Mouse (Mus musculus): ENCODE measurements around the gene Ten1. TPM values are rescaled to one million over a fixed set of nuclear protein-coding genes. Genes with fewer than 3 reads are reported as not detected.

The Ten1 gene
- polyA plus RNA-seq, 1 experiment = 57.1 TPM

- DNase-seq (ENCODE audit: low spot score) = no peak
These were observed 1.6 kb upstream of the Ten1 start for GRCm38 (mm10) chr11:116196866-116197583.

- no peak for DNase-seq (ENCODE audit: low spot score)
These were observed 1.1 kb upstream of the Ten1 start for GRCm38 (mm10) chr11:116197584-116197906.

- DNase-seq (ENCODE audit: low spot score) = no peak
These were observed 523 bp upstream of the Ten1 start for GRCm38 (mm10) chr11:116198132-116198531.

- no peak for DNase-seq (ENCODE audit: low spot score)
These were observed 2.5 kb downstream of the Ten1 start for GRCm38 (mm10) chr11:116201151-116201550.

- no peak for DNase-seq (ENCODE audit: low spot score)
These were observed 4.5 kb downstream of the Ten1 start for GRCm38 (mm10) chr11:116203150-116203549.

GRCm38 (mm10) chr11:116206678-116207077 is 8.0 kb downstream of the Ten1 start:
- no peak for DNase-seq (ENCODE audit: low spot score)

GRCm38 (mm10) chr11:116208660-116209059 is 10.0 kb downstream of the Ten1 start:
- no peak for DNase-seq (ENCODE audit: low spot score)

- no peak for DNase-seq (ENCODE audit: low spot score)
These were observed 10.6 kb downstream of the Ten1 start for GRCm38 (mm10) chr11:116209257-116209656.

- no peak for DNase-seq (ENCODE audit: low spot score)
These were observed 12.0 kb downstream of the Ten1 start for GRCm38 (mm10) chr11:116210696-116211095.

- no peak for DNase-seq (ENCODE audit: low spot score)
These were observed 14.2 kb downstream of the Ten1 start for GRCm38 (mm10) chr11:116212847-116213246.

GRCm38 (mm10) chr11:116213877-116214510 is 15.3 kb downstream of the Ten1 start:
- no peak for DNase-seq (ENCODE audit: low spot score)

- no peak for DNase-seq (ENCODE audit: low spot score)
These were observed 16.5 kb downstream of the Ten1 start for GRCm38 (mm10) chr11:116215181-116215580.

GRCm38 (mm10) chr11:116215991-116216390 is 17.3 kb downstream of the Ten1 start:
- no peak for DNase-seq (ENCODE audit: low spot score)

GRCm38 (mm10) chr11:116216549-116216948 is 17.9 kb downstream of the Ten1 start:
- DNase-seq (ENCODE audit: low spot score) = no peak

- DNase-seq (ENCODE audit: low spot score) = no peak
These were observed 19.6 kb downstream of the Ten1 start for GRCm38 (mm10) chr11:116218263-116218662.

GRCm38 (mm10) chr11:116218737-116219400 is 20.2 kb downstream of the Ten1 start:
- peak; percentile 69 for DNase-seq (ENCODE audit: low spot score)

GRCm38 (mm10) chr11:116219885-116220284 is 21.2 kb downstream of the Ten1 start:
- no peak for DNase-seq (ENCODE audit: low spot score)

- no peak for DNase-seq (ENCODE audit: low spot score)
These were observed 23.5 kb downstream of the Ten1 start for GRCm38 (mm10) chr11:116221931-116222739.

- DNase-seq (ENCODE audit: low spot score) = no peak
These were observed 24.0 kb downstream of the Ten1 start for GRCm38 (mm10) chr11:116222740-116223059.

- DNase-seq (ENCODE audit: low spot score) = peak; percentile 70
These were observed 27.8 kb downstream of the Ten1 start for GRCm38 (mm10) chr11:116226414-116226813.

- no peak for DNase-seq (ENCODE audit: low spot score)
These were observed 30.0 kb downstream of the Ten1 start for GRCm38 (mm10) chr11:116228699-116229098.

GRCm38 (mm10) chr11:116232427-116232826 is 33.8 kb downstream of the Ten1 start:
- no peak for DNase-seq (ENCODE audit: low spot score)
